Mouse (Mus musculus): ENCODE results near the gene Tmem221.
A peak's percentile ranks its signal among the peaks of the same experiment; 100 is the strongest.

The Tmem221 gene

DNA sequence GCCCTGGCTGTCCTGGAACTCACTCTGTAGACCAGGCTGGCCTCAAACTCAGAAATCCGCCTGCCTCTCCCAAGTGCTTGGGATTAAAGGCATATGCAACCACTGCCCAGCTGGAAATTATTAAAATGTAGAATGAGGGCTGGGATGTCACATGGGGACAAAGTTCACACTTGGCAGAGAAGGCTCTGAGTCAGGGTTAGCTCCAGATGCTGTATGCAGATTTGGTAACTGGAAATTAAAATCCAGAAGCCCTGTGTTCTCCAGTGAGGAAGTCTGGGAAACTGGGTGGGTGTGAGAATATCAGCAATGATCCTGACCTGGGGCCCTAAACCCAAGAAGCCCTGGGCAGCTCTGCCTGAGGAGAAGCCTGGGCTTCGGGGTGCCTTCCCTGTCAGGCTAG is 49.4 kb downstream of the Tmem221 start:
- DNase-seq (ENCODE audit: low spot score in 2 of 2): no peak

DNA sequence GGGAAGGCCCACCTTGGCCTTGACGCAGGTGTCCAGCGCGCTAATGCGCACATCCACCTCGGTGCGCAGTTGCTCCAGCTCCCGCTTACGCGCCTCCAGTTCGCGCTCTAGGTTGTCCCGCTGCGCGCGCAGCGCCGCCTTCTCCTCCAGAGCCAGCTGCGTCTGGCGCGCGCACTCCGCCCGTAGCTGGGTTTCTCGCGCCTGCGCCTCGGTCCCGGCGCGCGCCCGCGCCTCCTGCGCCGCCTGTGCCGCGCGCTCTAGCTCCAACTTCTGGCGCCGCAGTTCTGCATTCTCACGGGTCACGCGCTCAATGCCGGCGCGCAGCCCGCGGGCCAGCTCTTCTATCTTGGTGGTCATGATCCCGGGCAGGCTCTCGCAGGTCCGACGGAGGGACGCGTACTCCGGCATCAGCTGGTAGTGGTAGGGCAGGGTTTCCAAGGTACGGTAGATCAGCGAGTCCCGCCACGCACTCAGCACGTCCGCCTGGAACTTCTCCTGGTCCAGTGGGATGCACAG is 51.0 kb downstream of the Tmem221 start:
- DNase-seq (ENCODE audit: low spot score in 2 of 2): peak; percentile 59 to 69

DNA sequence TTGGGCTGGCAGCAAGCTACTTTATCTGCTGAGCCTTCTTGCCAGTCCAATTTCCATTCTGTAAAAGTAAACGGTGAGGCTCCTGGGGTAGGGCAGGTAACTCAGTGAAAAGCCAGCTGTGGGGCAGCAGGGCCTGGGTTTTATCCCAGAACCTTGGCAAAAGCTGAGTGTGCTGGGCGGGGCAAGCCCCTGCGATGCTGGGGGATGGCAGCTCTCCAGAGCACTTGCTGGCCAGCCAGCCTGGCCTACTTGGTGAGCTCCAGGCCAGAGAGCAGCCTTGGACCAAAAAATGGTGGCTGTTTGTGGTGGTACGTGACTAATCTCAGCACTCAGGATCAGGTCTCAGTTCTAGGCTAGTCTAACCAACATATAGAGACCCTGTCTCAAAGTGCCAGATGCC is 52.7 kb downstream of the Tmem221 start:
- DNase-seq (ENCODE audit: low spot score in 2 of 2): no peak

DNA sequence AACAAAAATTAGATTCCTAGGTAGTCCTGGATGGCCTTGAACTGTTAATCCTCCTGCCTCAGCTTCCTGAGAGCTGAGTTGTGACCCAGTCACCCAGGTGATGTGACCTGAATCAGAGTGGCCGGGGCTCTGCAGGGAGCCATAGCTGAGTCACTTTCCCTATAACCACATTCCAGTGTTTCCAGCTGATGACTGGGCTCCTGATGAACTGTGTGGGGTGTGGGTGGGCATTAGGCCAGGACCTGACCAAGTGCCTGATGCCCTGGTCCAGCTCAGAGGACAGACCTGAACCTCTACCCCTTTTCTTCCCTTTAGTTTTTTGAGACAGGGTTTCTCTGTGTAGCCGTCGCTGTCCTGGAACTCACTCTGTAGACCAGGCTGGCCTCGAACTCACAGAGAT is 53.3 kb downstream of the Tmem221 start:
- no peak for DNase-seq (ENCODE audit: low spot score in 2 of 2)

DNA sequence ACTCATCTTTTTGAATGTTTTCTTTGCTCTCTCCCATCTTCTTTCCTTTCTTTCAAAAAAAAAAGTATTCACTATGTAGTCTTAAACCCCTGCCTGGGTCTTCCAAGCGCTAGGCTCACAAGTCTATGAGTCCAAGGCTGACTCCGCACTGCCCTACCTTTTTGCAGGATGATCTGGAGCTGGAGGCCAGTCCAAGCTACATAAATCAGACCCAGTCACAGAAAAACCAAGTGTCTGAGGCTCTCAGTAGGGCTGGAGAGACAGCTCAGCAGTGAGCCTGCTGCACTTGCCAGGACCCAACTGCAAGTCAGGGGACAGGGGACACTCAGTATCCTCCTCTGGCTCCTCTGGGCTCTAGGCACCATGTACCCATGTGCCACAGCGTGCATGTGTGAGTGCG is 54.3 kb downstream of the Tmem221 start:
- no peak for DNase-seq (ENCODE audit: low spot score in 2 of 2)
